ENCODE assay signal across 28 mouse cellular contexts in the genomic region with DNA sequence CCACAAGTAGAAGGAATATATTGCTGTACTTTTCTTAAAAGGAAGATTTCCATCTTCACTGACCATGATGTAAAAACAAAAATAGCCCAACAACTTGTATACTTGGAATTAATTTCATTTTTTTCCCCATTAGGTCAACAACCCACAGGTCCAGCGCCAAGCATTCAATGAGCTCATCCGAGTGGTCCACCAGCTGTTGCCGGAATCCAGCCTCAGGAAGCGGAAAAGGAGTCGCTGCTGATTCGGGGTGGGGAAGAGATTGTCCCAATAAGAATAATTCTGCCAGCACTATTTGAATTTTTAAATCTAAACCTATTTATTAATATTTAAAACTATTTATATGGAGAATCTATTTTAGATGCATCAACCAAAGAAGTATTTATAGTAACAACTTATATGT. TPM values are rescaled to one million over a fixed set of nuclear protein-coding genes. Genes with fewer than 3 reads are reported as not detected.
DNase-seq lines count a peak whose midpoint lies in the region; ATAC-seq and TF ChIP-seq lines count a peak whose summit lies in the region.
"Had no signal": no experiment of that assay in that cellular context is flagged by ENCODE, and none has a peak within 500 bp of the region (broad histone marks: within the 10 kb centered on the region; RNA-seq: fewer than 3 reads in every experiment).

No protein-coding gene starts in this region.

- no peak overlapping the region for H3K9ac ChIP-seq in heart, embryonic 12.5 days
- H3K9ac ChIP-seq: embryonic facial prominence, embryonic 12.5 days; forebrain, embryonic 13.5 days; forebrain, embryonic 15.5 days had no signal

- no peak overlapping the region for H3K4me3 ChIP-seq in heart, embryonic 10.5 days
- H3K4me3 ChIP-seq in heart, embryonic 12.5 days: no peak overlapping the region
- H3K4me3 ChIP-seq in myocyte: no peak overlapping the region
- H3K4me3 ChIP-seq in thymus, adult 2 months (ENCODE audit: control insufficient read depth, insufficient read depth, low read length): no peak overlapping the region
- H3K4me3 ChIP-seq: embryonic facial prominence, embryonic 10.5 days; embryonic facial prominence, embryonic 12.5 days; forebrain, embryonic 13.5 days; forebrain, embryonic 15.5 days had no signal

- no peaks in the 10 kb centered on the region for H3K9me3 ChIP-seq in heart, embryonic 10.5 days
- no peaks in the 10 kb centered on the region for H3K9me3 ChIP-seq in heart, embryonic 12.5 days (replicated peaks)
- H3K9me3 ChIP-seq: embryonic facial prominence, embryonic 10.5 days; embryonic facial prominence, embryonic 12.5 days; forebrain, embryonic 13.5 days; forebrain, embryonic 15.5 days had no signal

- TF ChIP-seq POLR2A in myocyte (IDR thresholded peaks at IDR 0.05; ENCODE audit: insufficient read length, low read depth): no peak
- no peak for TF ChIP-seq POLR2A in thymus, adult 2 months (IDR thresholded peaks at IDR 0.05; ENCODE audit: control insufficient read depth, extremely low read depth, insufficient read depth, low read length, poor library complexity)

- no peak overlapping the region for H3ac ChIP-seq in myocyte (ENCODE audit: control insufficient read depth, insufficient read length)

- WGBS in heart, embryonic 10.5 days: 87% methylated on average over 6 of the region's 6 CpGs
- WGBS in heart, embryonic 12.5 days: 84% methylated on average over 6 of the region's 6 CpGs
- WGBS in thymus, adult 2 months: 99% methylated on average over 6 of the region's 6 CpGs

- TF ChIP-seq CTCF in thymus, adult 2 months (IDR thresholded peaks at IDR 0.05; ENCODE audit: borderline replicate concordance, control insufficient read depth, extremely low read depth, insufficient read depth, low read length, poor library complexity): no peak

- no peaks in the 10 kb centered on the region for H3K79me2 ChIP-seq in myocyte (ENCODE audit: control insufficient read depth, insufficient read depth)

- no peak for ATAC-seq in heart, embryonic 12.5 days (ENCODE audit: insufficient number of reproducible peaks, low FRiP score)
- ATAC-seq: activated CD4-positive, CD25-positive, alpha-beta regulatory T cell, adult 4 months; forebrain, embryonic 13.5 days; forebrain, embryonic 15.5 days; Patski had no signal

- intact Hi-C loops in heart, postnatal 25 days (cut with DNase I): loop anchor here (10.0 kb wide), 1 partner anchor 90 kb away; no protein-coding TSS in a partner anchor
- intact Hi-C loops in heart, postnatal 14 days (cut with DNase I): no loop called here

- H3K27me3 ChIP-seq in heart, embryonic 10.5 days (ENCODE audit: insufficient read depth, poor library complexity, severe bottlenecking): no peaks in the 10 kb centered on the region
- H3K27me3 ChIP-seq in heart, embryonic 12.5 days (replicated peaks): no peaks in the 10 kb centered on the region
- no peaks in the 10 kb centered on the region for H3K27me3 ChIP-seq in myocyte (ENCODE audit: control insufficient read depth, insufficient read depth, insufficient read length)
- H3K27me3 ChIP-seq in thymus, adult 2 months (ENCODE audit: control insufficient read depth, insufficient read depth, low read length): no peaks in the 10 kb centered on the region
- H3K27me3 ChIP-seq: embryonic facial prominence, embryonic 12.5 days; forebrain, embryonic 13.5 days; forebrain, embryonic 15.5 days; Patski had no signal

- peak; percentile 94 for DNase-seq in heart, adult 11 months
- no peak for DNase-seq in heart, embryonic 10.5 days (ENCODE audit: low spot score)
- peak; percentile 16 for DNase-seq in heart, adult 8-10 months (ENCODE audit: low spot score)
- no peak for DNase-seq in heart, postnatal 25 days (ENCODE audit: low spot score)
- peak; percentile 10 to 24 for DNase-seq in heart, postnatal 14 days
- DNase-seq in thymus, adult 2 months: no peak
- DNase-seq: adrenal gland, adult 8-10 months; adrenal gland, postnatal 14 days; adrenal gland, postnatal 36 days; B cell, adult 2 months; cerebellum, adult 11-12 months; cerebellum, adult 2 months; cerebellum, adult 9-10 months; cerebellum, postnatal 25 days had no signal

- H3K4me2 ChIP-seq in heart, embryonic 12.5 days: no peak overlapping the region
- H3K4me2 ChIP-seq in myocyte (ENCODE audit: low read depth): no peak overlapping the region
- H3K4me2 ChIP-seq: embryonic facial prominence, embryonic 12.5 days; forebrain, embryonic 13.5 days; forebrain, embryonic 15.5 days had no signal

- peaks cover 9% of the 10 kb centered on the region; the same call in 1 of the 2 replicates for H3K4me1 ChIP-seq in heart, embryonic 10.5 days
- no peaks in the 10 kb centered on the region for H3K4me1 ChIP-seq in heart, embryonic 12.5 days (replicated peaks)
- peaks cover 7% of the 10 kb centered on the region for H3K4me1 ChIP-seq in thymus, adult 2 months (replicated peaks; ENCODE audit: control insufficient read depth, insufficient read depth, low read length)
- H3K4me1 ChIP-seq: embryonic facial prominence, embryonic 10.5 days; embryonic facial prominence, embryonic 12.5 days; forebrain, embryonic 15.5 days had no signal

- H3K27ac ChIP-seq in heart, embryonic 10.5 days: no peak overlapping the region
- H3K27ac ChIP-seq in heart, embryonic 12.5 days (ENCODE audit: poor library complexity, severe bottlenecking): no peak overlapping the region
- no peak overlapping the region for H3K27ac ChIP-seq in thymus, adult 2 months (ENCODE audit: control insufficient read depth, insufficient read depth, low read length)
- H3K27ac ChIP-seq: embryonic facial prominence, embryonic 10.5 days; embryonic facial prominence, embryonic 12.5 days; forebrain, embryonic 13.5 days; forebrain, embryonic 15.5 days had no signal

- H3K36me3 ChIP-seq in heart, embryonic 10.5 days: no peaks in the 10 kb centered on the region
- H3K36me3 ChIP-seq in heart, embryonic 12.5 days: no peaks in the 10 kb centered on the region
- no peaks in the 10 kb centered on the region for H3K36me3 ChIP-seq in myocyte (ENCODE audit: control insufficient read depth, insufficient read depth)
- no peaks in the 10 kb centered on the region for H3K36me3 ChIP-seq in thymus, adult 2 months (ENCODE audit: control insufficient read depth, insufficient read depth, low read length)
- H3K36me3 ChIP-seq: embryonic facial prominence, embryonic 10.5 days; embryonic facial prominence, embryonic 12.5 days; forebrain, embryonic 15.5 days had no signal

TF ChIP-seq in myocyte, 11 proteins besides CTCF, POLR2A, EP300 and RAD21:
- TF ChIP-seq SRF (IDR thresholded peaks at IDR 0.05; ENCODE audit: control insufficient read depth, insufficient read length, low read depth) (no peak), POLR2AphosphoS2 (IDR thresholded peaks at IDR 0.05; ENCODE audit: insufficient read length, low read depth) (no peak), REST (IDR thresholded peaks at IDR 0.05; ENCODE audit: insufficient read depth, insufficient read length) (no peak), MYOG (IDR thresholded peaks at IDR 0.05; ENCODE audit: control insufficient read depth in 1 of 3, insufficient read depth in 1 of 3, insufficient read length in 2 of 3, low read depth in 2 of 3) (peak in 1 of 3 experiments; percentile 71), MYOD1 (IDR thresholded peaks at IDR 0.05; ENCODE audit: control insufficient read depth in 1 of 3, insufficient read length in 2 of 3, low read depth in 2 of 3) (peak in 2 of 3 experiments; percentile 46 to 56), TCF3 (IDR thresholded peaks at IDR 0.05; ENCODE audit: insufficient read length, low read depth) (no peak), MAX (IDR thresholded peaks at IDR 0.05; ENCODE audit: low read depth) (no peak), E2F4 (IDR thresholded peaks at IDR 0.05; ENCODE audit: insufficient read depth) (no peak), USF1 (IDR thresholded peaks at IDR 0.05; ENCODE audit: low read depth) (no peak), CEBPB (IDR thresholded peaks at IDR 0.05; ENCODE audit: insufficient read depth, poor library complexity, severe bottlenecking) (no peak), TCF12 (IDR thresholded peaks at IDR 0.05; ENCODE audit: insufficient read depth, poor library complexity, severe bottlenecking) (no peak)

RNA-seq across cellular contexts. Expression of gene Ifng, which starts 4.2 kb away (rescaled TPM):
- polyA plus RNA-seq in heart, embryonic 10.5 days (2016; fragmentation: Nextera tagmentation; extraction: Ambion mirVana): not detected in 2 replicates
- total RNA-seq in heart, adult 8-10 months (2022): not detected
- not detected for total RNA-seq in heart, postnatal 25 days (2021)
- not detected for total RNA-seq in heart, postnatal 14 days (2021)
- polyA plus RNA-seq in heart, embryonic 12.5 days (2016; fragmentation: Nextera tagmentation; extraction: Ambion mirVana): not detected in 2 replicates
- not detected for polyA plus RNA-seq in myocyte (2012; fragmentation: generic; extraction: Trizol)
- polyA plus RNA-seq in thymus, adult 2 months (2012; rRNA removed): 0.24 TPM in 1 of 2 replicates, not detected in the other
- total RNA-seq: adrenal gland, adult 18-20 months; adrenal gland, postnatal 14 days; adrenal gland, postnatal 36 days; ES-E14; MEL had no signal
- polyA plus RNA-seq: cerebellum, adult 2 months; cortical plate, adult 2 months; embryonic facial prominence, embryonic 10.5 days; embryonic facial prominence, embryonic 12.5 days; embryonic facial prominence, embryonic 14.5 days; forebrain, embryonic 11.5 days; forebrain, embryonic 13.5 days; forebrain, embryonic 15.5 days; Patski had no signal

Comparison
In these comparisons a context has a peak if more than half of its experiments do, and no peak if none do; other contexts are left out.
1. DNase-seq: peak in heart, adult 11 months (single experiment), heart, adult 8-10 months (single experiment) and heart, postnatal 14 days (2 of 2); none in heart, embryonic 10.5 days (single experiment), heart, postnatal 25 days (single experiment) and thymus, adult 2 months (single experiment).